Mouse (Mus musculus): ENCODE results near the gene Gsto1.

DNA sequence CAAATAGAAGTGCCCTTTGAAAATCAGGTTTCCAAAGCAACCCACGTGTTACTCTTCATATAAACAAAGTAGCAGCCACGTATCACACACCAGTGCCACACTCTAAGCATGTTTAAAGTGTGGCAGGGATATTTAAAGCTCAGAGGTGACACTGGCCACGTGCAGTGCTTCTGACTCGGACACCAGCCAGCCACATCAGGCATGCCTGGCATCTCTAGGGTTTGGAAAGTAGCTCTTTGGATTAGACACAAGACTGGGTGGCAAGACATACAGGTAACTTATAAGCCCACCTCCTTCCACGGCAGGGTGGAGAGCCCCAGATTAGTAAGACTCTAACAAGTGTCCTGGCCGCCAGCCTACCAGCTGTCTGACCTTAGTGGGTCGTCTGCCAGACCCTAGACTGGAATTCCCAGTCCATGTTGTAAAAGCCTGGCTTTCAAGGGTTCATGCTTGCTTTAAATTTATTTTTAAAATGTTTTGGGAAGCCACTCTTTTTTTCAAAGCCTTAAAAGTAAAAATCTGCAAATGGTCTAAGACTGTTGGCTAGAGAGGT lies 30.5 kb downstream of the Gsto1 start:
- TF ChIP-seq CTCF (IDR thresholded peaks at IDR 0.05; ENCODE audit: borderline replicate concordance, insufficient read depth, low read length) (no peak), POLR2A (IDR thresholded peaks at IDR 0.05; ENCODE audit: low read depth, low read length) (no peak)
